Mouse (Mus musculus) forebrain, embryonic 16.5 days (tissue): ENCODE results near the gene Rdh14. TPM values are rescaled to one million over a fixed set of nuclear protein-coding genes. Genes with fewer than 3 reads are reported as not detected.

Source experiments
- ATAC-seq: fragments of 200-750 bp; cut with Nextera tagmentation; 2 replicates; pipeline ENCODE4 v1.8.0; 2017; ENCODE audit warnings: mild to moderate bottlenecking, moderate library complexity
- H3K27ac ChIP-seq: fragments of 300-500 bp; sonication (generic); 2 replicates; pipeline ENCODE4 v1.5.1; 2014; ENCODE audit warnings: low read length, control low read depth
- H3K27me3 ChIP-seq: fragments of 300-500 bp; sonication (generic); replicated peaks from 2 replicates; pipeline ENCODE4 v1.6.1; 2014; ENCODE audit warnings: low read length; ENCODE audit not compliant: control insufficient read depth, insufficient read depth
- H3K36me3 ChIP-seq: fragments of 300-500 bp; sonication (generic); 2 replicates; pipeline ENCODE4 v1.6.1; 2014; ENCODE audit not compliant: control insufficient read depth, insufficient read depth
- H3K4me1 ChIP-seq: fragments of 300-500 bp; sonication (generic); replicated peaks from 2 replicates; pipeline ENCODE4 v1.6.1; 2014; ENCODE audit warnings: low read length; ENCODE audit not compliant: control insufficient read depth, insufficient read depth
- H3K4me2 ChIP-seq: fragments of 300-500 bp; sonication (generic); 2 replicates; pipeline ENCODE4 v1.6.1; 2014; ENCODE audit warnings: mild to moderate bottlenecking, low read length, control low read depth
- H3K4me3 ChIP-seq: fragments of 300-500 bp; sonication (generic); replicated peaks from 2 replicates; pipeline ENCODE4 v1.5.1; 2014; ENCODE audit warnings: mild to moderate bottlenecking, low read length, control low read depth
- H3K9ac ChIP-seq: fragments of 300-500 bp; sonication (generic); replicated peaks from 2 replicates; pipeline ENCODE4 v1.6.1; 2014; ENCODE audit warnings: low read depth, low read length, control low read depth
- H3K9me3 ChIP-seq: fragments of 300-500 bp; sonication (generic); 2 replicates; pipeline ENCODE4 v1.6.1; 2016; ENCODE audit warnings: low read length; ENCODE audit not compliant: control insufficient read depth
- WGBS: fragments of 180-500 bp; shearing (Covaris S2); extraction: QIAGEN DNeasy Blood & Tissue Kit; methylation state at CpG from one replicate; pipeline ENCODE4 v1.1.7; 2014; 5-methylcytosine and 5-hydroxymethylcytosine counted together
- polyA plus RNA-seq: library from polyadenylated mRNA; unstranded; fragments of >200 nt; fragmentation: Nextera tagmentation; extraction: Ambion mirVana; gene quantifications from 2 replicates; pipeline ENCODE4 v1.2.1, GENCODE M21; 2015

The Rdh14 gene
- polyA plus RNA-seq, 1 experiment from 2014 or later, result 38.0 TPM

DNA sequence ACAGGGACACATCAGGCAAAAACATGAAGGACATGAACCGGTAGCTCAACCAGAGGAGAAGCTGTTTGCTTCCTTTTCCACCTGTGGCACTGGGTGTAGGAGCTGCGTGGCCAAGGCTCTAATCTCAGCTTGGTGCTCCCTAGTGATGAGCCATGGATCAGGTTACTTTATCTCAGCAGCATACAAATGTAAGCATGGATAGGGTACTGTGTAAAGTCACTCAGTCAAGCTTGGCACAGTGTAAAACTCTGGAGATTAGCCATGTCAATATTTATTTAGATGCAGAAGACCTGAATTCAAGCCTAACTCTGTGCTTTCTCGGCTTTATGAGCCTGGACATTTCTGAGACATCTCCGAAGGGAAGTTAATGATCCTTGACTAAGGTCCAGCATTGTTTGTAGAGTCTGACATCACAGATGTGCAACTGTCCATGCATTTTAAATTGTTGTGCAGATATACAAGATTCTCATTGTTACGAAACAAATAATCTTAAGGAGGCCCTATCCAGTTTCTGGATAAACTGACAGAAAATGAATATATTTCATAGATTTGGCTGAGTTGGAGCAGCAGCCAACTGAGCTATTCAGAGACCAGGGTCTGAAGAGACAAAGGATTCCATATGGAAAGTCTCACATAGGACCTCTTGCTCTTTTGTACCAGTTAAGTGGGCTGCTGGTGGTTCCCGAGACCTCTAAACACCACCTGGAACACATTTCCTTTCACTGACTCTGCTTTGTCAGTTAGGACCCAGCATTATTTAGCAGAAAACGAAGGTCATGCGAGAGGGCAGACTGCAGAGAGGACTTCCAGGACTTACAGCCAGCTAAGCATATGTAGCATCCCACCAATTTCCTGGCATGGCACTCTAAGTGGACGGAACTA, 35.7 kb downstream of the Rdh14 start:
- H3K9me3 ChIP-seq, result no peaks in the 10 kb centered on the region
- no peak overlapping the region for H3K4me3 ChIP-seq
- no peak overlapping the region for H3K4me2 ChIP-seq
- no peak for ATAC-seq
- H3K27me3 ChIP-seq, result no peaks in the 10 kb centered on the region
- H3K36me3 ChIP-seq, result no peaks in the 10 kb centered on the region
- 65% methylated on average over 9 of the region's 9 CpGs for WGBS
- H3K4me1 ChIP-seq, result no peaks in the 10 kb centered on the region
- no peak overlapping the region for H3K27ac ChIP-seq
- no peak overlapping the region for H3K9ac ChIP-seq

GRCm38 (mm10) chr12:10430999-10431398, 40.4 kb downstream of the Rdh14 start:
- Histone ChIP-seq H3K4me1 (no peaks in the 10 kb centered on the region), H3K27me3 (no peaks in the 10 kb centered on the region), H3K27ac (no peak overlapping the region), H3K4me3 (no peak overlapping the region), H3K9me3 (no peaks in the 10 kb centered on the region), H3K36me3 (no peaks in the 10 kb centered on the region), H3K4me2 (no peak overlapping the region), H3K9ac (no peak overlapping the region)
- ATAC-seq, result no peak
- 91% methylated on average over 1 of the region's 1 CpGs for WGBS

GRCm38 (mm10) chr12:10438054-10439001, 47.8 kb downstream of the Rdh14 start:
- H3K9me3 ChIP-seq, result no peaks in the 10 kb centered on the region
- no peak overlapping the region for H3K4me3 ChIP-seq
- WGBS, result 25% methylated on average over 15 of the region's 15 CpGs
- 0 out of 2 replicates have a peak, but pooled peaks cover 2% of the 10 kb centered on the region for H3K27me3 ChIP-seq
- H3K9ac ChIP-seq, result no peak overlapping the region
- no peak overlapping the region for H3K4me2 ChIP-seq
- no peak overlapping the region for H3K27ac ChIP-seq
- no peaks in the 10 kb centered on the region for H3K36me3 ChIP-seq
- peak; percentile 58; the same call in 1 of the 2 replicates for ATAC-seq
- 0 out of 2 replicates have a peak, but pooled peaks cover 3% of the 10 kb centered on the region for H3K4me1 ChIP-seq

- Histone ChIP-seq H3K4me1 (0 out of 2 replicates have a peak, but pooled peaks cover 3% of the 10 kb centered on the region), H3K4me3 (no peak overlapping the region), H3K9me3 (no peaks in the 10 kb centered on the region), H3K9ac (0 out of 2 replicates have a peak overlapping the region, but pooled peaks have one; percentile 13), H3K4me2 (no peak overlapping the region), H3K36me3 (no peaks in the 10 kb centered on the region), H3K27ac (no peak overlapping the region), H3K27me3 (0 out of 2 replicates have a peak, but pooled peaks cover 2% of the 10 kb centered on the region)
- no peak for ATAC-seq
- 10% methylated on average over 14 of the region's 14 CpGs for WGBS
Measured at GRCm38 (mm10) chr12:10439483-10440235, 49.1 kb downstream of the Rdh14 start.

Other genes with a start within 250 kb of the Rdh14 start
- gene Nt5c1b, start 20.8 kb upstream of the Rdh14 start, polyA plus RNA-seq, result not detected in 2 replicates